Mouse (Mus musculus): Measurements from ENCODE around the gene Dpp8. TPM values are rescaled to one million over a fixed set of nuclear protein-coding genes. Genes with fewer than 3 reads are reported as not detected.
"Not testable (repeated sequence)": the region's sequence is repeated elsewhere in the genome, so short reads cannot be mapped to it uniquely, and the experiment has no call there.

Dpp8 gene
- 30.0 and 41.0 TPM in 2 replicates for polyA plus RNA-seq (2012; rRNA removed)

DNA sequence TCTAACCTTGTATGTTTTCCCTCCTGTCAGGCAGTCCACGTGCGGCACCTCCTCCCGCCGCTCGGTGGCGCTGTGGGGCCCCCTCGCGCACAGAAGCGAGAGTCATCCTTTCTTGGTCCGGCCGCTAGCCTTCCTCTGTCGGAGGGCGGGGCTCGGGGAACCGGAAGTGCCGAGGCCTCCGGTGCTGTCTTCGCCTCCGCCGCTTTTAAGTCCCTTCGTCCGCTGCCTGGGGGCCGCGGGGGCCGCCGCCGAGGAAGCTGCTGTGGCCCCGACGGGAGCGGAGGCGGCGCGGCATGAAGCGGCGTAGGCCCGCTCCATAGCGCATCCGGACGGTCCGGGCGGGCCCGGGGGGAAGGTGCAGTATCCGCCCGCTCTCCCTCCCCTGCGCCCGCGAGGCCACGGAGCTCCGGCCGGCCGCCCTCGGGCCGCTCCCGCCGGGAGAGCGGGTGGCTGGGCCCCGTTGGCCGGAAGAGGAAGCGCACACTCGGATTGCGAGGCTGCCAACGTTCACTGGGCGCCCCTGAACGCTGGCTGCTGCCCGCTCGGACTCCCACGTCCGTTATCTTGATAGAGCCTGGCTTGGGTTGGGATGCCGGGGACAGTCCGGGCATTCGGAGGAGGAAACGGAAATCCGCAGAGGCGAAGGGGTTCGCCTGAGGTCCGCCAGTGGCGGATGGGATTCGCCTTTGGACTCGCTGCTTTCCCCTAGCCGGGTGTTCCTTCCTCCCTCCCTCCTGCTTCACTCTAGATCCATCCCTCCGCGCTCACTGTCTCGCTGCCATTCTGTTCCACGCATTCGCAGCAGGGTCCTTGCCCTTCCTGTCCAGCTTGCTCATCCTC is at the start of gene Dpp8:
Dpp8 (plus strand) TSS at position 146 of the 840 bp plus-strand sequence.
- whole genome bisulfite sequencing, result under 1% methylated on average over 83 of the region's 85 CpGs
- peak; percentile 83 for DNase-seq (ENCODE audit: low read depth, low spot score)

DNA sequence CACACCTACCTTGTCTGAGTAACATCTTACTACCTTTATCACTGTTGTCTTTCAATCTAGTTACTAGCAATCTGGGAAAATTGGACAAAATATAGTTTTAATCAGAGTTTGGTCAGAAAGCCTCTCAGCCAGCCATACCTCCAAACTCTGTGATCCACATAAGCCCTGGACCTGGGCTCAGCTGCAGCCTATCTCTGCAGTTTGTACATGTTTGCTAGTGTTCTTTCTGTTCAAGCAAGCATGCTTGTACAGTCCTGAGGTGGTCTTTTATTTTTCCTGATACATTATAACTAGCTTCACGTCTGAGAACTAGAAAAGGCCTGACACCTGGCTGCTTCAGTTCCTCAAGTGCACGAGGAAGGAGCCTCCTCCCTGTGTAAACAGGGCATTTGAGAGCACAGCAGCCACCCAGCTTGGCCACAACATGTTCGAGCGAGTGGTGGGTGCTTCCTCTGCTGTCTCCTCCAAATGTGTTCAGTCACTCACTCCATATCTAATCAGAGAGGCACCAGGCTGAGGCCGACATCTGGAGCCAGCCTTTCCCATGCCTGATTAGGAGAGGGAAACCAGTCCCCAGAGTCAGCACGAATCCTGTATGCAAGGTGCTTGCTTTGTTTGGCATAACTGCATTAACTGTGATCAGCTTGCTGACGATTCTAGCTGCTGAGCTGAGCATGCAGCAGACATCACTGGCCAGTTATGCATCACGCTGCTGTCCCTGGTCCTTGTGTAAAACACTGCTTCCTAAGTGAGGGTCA is 47.0 kb upstream of the Dpp8 start:
- WGBS, result 49% methylated on average over 8 of the region's 8 CpGs
- no peak for DNase-seq (ENCODE audit: low read depth, low spot score)

DNA sequence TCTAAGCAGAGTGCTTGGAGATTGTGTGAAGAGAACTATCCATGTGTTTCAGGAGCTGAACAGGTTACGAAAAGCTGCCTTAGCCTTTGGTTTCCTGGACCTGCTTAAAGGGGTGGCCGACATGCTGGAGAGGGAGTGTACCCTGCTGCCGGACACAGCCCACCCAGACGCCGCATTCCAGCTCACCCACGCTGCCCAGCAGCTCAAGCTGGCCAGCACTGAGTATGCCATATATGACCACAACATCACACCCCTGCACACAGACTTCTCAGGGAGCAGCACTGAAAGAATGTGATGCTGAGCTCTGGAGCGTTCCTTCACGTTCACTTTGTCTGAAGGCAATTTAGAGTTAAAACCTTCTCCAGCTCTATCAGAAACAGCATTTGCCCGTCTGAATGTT is 46.4 kb upstream of the Dpp8 start:
- WGBS, result 87% methylated on average over 9 of the region's 9 CpGs
- DNase-seq (ENCODE audit: low read depth, low spot score), result no peak

DNA sequence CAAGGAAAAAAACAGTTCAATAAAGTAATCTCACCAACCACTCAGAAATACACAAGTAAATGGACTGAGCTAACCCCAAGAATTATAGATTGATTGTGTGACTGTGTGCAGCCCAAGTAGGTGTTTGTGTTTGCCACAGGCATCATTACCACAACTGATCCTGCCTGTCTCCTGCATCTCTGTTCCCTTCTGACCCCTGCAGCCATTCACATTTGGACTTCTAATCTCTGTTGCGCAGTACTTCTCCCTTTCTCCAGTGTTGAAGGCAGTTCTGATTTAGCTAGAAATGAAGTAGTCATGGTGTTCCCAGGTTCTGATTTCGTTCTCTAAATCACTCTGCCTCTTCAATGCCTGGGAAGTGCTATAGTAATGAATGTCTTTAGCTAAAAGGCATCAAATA is 44.6 kb upstream of the Dpp8 start:
- no peak for DNase-seq (ENCODE audit: low read depth, low spot score)
- WGBS, result 92% methylated on average over 2 of the region's 2 CpGs

DNA sequence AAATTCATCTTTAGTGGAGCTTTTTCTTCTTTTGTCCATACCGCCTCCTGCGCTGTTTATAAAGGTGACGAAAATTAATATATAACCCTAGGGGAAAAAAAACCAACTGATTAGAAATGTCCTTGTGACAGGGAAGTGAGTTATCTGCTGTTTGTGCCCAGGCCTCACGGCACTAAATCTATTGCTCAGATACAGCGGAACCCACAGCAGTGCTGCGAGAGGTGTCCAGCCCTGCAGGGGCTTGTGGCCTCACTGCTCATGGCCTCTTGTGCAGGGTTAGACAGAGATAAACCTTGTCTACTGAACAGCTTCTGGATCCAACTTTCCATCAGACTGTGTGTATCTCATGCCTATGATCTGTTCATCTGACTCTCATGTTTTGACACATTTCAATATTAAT is 43.8 kb upstream of the Dpp8 start:
- DNase-seq (ENCODE audit: low read depth, low spot score), result no peak
- 88% methylated on average over 6 of the region's 6 CpGs for WGBS

DNA sequence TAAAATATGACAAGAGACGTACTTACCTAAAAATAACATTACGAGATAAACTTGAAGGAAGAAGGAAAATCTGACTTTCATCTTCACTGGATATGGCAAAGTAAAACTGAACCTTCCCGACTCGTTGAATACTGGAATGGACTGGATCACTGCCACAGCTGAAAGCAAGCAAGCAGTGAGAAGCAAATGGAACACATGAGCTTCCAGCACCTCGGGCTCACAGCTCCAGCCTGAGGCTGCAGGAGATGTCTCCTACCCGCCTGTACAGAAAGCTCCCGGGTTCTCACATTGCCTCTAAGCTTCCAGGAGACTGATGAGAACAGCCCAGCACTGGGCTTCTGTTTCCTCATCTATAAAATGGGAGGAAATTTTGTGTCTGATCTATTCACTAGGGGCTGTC is 41.9 kb upstream of the Dpp8 start:
- 86% methylated on average over 7 of the region's 7 CpGs for WGBS
- no peak for DNase-seq (ENCODE audit: low read depth, low spot score)

DNA sequence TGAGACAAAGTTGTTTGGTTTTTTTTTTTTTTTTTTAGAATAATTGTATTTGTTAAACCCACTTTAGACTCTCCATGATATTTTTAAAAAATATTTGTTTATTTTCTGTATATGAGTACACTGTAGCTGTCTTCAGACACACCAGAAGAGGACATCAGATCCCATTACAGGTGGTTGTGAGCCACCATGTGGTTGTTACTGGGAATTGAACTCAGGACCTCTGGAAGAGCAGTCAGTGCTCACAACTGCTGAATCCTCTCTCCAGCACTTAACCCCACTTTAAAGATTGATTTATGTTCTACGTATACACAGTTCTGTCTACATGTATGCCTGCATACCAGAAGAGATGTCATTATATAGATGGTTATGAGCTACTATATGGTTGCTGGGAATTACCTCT is 36.8 kb upstream of the Dpp8 start:
- 86% methylated on average over 1 of the region's 1 CpGs for WGBS
- DNase-seq (ENCODE audit: low read depth, low spot score), result not testable (repeated sequence)

DNA sequence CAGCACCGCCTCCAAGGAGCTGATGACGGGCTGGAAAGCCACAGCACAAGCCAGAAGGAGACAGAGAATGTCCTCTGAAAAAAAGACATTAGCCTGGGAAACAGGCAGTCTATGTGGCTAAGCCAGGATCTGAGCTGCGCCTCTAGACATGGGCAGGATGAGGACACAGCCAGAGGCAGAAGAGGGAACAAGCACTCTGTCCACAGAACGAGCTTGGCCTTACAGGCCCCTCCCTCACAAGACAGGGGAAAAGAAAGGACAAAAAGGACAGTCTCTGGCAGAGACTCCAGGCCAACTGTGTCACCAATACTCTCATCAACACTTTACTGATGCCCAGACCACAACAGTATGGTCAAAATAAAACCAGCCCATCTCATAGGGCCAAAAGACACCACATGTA is 30.7 kb upstream of the Dpp8 start:
- WGBS, result 81% methylated on average over 4 of the region's 4 CpGs
- no peak for DNase-seq (ENCODE audit: low read depth, low spot score)

DNA sequence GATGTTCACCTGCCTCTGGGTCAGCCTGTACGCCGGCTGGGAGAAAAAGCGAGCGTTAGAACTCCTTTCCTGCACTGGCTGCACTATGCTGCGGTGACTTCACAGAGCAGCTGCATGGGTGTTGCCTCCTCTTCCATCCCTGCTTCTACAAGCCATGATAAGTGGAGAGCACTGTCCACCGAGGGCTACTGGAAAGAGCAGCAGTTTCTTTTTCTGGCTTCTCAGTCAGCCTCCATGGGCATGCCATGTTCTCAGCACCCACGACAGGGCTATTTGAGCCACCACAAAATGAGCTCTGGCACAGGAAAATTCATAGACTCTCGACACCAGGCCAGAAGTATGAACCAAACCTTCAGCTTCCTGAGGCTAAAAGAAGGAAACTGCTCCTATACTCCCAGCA is 26.5 kb upstream of the Dpp8 start:
- 94% methylated on average over 8 of the region's 8 CpGs for WGBS
- no peak for DNase-seq (ENCODE audit: low read depth, low spot score)

DNA sequence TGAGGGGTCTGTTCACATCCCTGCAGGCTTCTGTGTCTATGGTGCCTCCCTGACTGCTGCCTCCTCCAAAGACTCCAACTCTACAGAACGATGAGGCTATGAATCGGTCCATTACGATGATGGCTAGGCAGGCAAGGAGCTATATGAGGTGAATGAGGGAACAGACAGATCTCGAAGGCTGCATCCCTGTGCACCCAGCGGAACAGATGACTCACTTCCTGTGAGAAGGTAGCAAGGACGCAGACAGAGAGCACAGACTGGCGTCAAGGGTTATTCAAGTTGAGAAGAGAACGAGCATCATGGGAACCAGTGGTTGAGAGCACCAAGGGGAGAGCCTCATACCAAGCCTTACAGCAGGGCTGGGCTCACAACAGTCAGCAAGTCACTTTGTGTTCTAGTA is 21.6 kb upstream of the Dpp8 start:
- DNase-seq (ENCODE audit: low read depth, low spot score), result no peak
- WGBS, result 71% methylated on average over 8 of the region's 8 CpGs

DNA sequence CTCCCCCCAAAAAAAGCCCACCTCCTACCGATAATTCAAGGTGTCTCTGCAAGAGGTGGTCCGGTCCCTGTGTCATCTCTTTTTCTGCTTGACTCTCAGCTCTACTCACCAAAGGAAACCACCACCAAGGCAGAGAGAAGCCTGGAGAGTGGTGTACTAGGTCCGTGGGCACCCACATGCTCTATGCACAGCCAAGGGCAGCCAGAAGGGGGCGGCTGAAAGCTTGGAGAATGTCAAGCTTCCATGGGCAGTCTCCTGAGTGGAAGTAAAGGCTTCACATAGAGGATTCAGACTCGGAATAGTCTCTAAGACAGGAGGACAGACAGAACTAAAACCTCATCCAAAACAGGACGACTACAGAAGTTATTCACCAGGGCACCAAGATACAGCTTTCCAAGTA is 20.9 kb upstream of the Dpp8 start:
- no peak for DNase-seq (ENCODE audit: low read depth, low spot score)
- WGBS, result 47% methylated on average over 6 of the region's 6 CpGs

DNA sequence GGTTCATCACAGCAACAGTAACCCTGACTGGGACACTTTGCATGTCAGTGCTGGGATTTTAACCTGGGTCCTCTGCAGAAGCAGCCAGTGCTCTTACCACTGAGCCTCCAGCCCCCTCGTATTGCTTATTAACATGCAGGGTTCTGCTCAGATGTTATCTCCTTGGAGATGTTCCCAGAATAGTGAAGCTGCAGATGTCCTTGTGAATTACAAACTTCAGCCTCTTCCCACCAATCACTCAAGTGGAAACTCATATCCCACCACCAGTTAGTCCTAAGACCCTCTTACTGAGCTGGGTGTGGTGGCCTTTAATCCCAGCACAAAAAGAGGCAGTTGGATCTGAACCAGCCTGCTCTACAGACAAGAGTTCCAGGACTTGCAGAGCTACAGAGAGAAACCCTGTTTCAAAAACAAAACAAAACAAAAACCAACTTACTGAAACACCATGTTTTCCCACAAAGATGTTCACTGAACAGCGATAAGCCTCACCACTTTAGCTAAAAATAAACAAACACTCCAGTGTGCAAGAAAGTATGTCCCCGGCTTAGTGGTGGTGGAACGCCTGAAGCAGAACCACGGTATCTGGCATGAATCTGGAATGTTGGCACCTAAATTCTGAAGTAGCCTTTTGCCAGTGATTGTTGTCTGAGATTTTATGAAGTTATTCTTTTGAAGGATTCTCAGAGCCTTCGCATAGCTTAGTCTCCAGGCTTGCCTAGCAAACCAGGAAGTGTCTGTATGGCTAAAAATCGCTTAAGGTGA is 16.6 kb upstream of the Dpp8 start:
- WGBS, result 56% methylated on average over 7 of the region's 7 CpGs
- no peak for DNase-seq (ENCODE audit: low read depth, low spot score)

DNA sequence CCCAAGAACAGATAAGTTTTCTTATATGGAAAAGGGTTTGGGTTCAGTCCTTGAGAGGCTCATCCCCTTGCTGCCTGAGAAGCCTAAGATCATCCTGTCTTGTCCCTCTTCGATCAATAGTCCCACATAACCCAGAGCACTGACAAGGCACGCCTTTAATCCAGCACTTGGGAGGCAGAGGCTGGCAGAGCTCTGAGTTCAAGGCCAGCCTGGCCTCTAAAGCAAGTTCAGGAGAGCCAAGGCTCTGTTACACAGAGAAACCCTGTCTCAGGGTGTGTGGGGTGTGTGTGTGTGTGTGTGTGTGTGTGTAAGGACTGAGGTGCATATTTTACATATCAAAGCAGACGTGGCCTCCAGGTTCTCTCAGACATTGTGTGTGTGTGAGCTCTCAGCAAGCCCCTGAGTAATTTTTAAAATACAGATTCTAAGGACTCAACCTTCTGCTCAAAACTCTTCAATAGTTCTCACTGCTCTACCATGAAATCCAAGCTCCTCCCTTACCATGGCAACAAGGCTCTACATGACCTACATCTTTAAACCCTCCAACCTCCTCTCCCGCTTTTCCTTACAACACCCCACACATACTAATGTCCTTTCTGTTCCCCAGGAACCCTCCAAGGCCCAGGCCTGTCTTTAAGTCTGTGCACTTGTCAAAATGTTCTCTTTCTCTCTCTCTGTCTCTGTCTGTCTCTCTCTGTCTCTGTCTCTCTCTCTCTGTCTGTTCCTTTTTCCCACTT is 15.8 kb upstream of the Dpp8 start:
- 83% methylated on average over 4 of the region's 4 CpGs for WGBS
- DNase-seq (ENCODE audit: low read depth, low spot score), result no peak

DNA sequence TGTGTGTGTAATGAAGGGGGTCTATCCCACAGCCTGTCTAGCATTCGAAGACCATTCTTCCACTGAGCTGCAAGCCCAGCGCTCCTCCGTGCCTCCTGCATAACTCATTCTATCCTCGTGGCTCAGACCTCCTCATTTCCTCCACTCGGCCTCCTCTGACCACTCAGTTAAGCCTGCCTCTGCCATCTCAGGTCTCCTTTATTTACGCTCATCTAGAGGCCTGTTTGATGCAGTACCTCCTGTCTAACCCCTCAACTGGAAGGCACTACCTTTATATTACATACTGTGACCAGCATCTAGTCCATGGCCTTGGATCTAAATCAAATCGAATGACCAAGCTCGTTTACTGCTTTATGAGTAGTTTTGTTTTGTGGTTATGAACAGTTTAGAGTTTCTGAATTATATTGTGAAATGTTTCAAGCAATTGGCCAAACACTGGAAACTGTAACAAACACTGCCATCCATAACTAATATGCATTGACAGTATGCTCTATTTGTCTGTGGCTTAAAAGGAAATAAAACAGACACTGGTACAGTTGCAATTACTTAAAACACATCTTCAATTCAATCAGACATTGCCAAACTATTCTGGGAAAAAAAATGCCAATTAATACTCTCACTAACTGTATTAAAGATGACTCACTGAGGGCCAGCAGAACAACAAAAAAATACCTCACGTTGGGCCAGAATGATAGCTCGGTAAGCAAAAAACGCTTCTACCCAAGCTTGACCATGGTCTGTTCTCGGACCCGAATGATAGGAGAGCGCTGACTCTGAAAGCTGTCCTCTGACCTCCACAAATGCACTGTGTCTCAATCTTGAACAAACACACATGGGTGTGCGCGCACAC is 15.0 kb upstream of the Dpp8 start:
- DNase-seq (ENCODE audit: low read depth, low spot score), result no peak
- WGBS, result 74% methylated on average over 16 of the region's 16 CpGs

DNA sequence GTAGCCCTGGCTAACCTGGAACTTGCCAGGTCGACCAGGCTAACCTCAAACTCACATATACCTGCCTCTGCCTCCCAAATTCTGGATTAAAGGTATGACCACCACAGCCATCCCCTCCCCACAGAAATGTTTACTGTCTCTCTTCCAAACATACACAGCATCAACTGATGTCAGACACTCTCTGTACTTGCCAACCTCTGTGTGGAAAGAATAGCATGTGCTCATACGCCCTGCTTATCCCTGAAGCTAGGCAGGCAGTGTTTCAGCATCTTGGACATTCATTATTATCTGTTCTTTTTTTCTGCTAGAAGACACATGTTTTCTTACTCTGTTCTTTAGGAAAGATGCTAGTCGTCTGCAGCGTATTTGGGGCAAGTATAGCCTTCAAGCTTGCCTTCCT is 14.3 kb upstream of the Dpp8 start:
- no peak for DNase-seq (ENCODE audit: low read depth, low spot score)
- 89% methylated on average over 4 of the region's 4 CpGs for WGBS

DNA sequence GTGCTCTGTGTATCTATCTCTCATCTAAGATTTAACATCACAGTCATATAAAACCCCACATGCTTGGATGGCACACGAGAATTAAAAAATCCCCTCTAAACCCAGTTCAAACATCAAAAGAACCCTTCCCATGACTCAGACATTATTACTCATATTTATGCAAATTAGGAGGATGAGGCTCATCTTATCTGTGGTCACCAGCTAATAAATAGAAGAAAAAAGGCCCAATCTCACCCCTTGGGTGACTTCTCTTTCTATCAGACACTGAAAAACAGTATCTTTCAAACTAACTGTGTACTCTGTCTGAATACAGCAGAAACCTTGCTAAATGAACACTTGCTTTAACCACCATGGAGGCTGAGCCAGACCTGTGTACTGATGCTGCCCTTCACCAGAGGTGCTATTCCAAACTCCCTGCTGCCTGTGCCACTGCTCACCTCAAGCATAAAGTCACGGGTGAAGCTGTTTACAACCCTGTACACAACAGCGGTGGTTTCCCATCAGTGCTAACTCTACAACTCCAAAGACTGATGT is 13.6 kb upstream of the Dpp8 start:
- 47% methylated on average over 3 of the region's 3 CpGs for WGBS
- DNase-seq (ENCODE audit: low read depth, low spot score), result no peak

DNA sequence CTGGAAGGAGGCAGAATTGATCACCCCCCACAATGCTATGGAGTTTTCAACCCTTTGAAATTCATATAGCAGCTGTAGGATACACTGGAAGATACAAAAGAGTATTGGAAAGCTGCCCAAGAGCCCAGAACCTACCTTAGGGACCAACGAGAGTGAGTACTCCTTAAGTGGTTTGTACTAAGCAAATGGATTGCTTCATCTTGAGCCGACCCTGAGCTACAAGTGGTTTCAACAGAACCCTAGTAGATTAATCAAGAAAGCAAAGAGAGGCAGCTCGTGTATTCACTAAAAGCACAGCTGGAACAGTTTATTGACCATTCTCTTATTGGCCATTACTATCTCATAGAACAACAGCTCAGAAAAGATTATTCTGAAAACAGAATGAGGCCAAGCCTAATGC is 13.1 kb upstream of the Dpp8 start:
- 35% methylated on average over 3 of the region's 3 CpGs for WGBS

DNA sequence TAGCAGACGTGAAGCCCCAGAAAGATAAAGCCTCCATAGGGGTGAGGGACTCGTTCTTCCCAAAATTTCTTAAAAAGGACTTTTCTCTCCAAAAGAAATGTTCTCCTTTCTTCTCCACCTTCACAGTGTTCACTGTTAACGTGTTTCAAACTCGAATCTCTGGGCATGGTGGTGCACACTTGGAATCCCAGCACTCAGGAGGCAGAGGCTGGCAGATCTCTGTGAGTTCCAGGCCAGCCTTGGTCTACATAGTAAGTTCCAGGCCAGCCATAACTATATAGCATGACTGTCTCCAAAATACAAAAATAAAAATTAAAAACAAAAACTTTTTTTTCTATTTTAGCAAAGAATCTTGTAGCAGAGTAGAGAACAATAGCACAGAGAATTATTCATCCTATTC is 12.1 kb upstream of the Dpp8 start:
- no peak for DNase-seq (ENCODE audit: low read depth, low spot score)
- WGBS, result 51% methylated on average over 4 of the region's 4 CpGs

More for the DNA sequence above, 13.1 kb upstream of the Dpp8 start:
- DNase-seq (ENCODE audit: low read depth, low spot score), result no peak
